Mouse (Mus musculus) erythroblast, embryonic 14.5 days (primary cell): ENCODE results near the gene Ulk3. TPM values are rescaled to one million over a fixed set of nuclear protein-coding genes. Genes with fewer than 3 reads are reported as not detected.

Experiments used
- H3K27me3 ChIP-seq: 2 replicates; pipeline ENCODE4 v1.6.1; 2012; ENCODE audit warnings: inconsistent platforms; ENCODE audit not compliant: control insufficient read depth
- H3K36me3 ChIP-seq: 2 replicates; pipeline ENCODE4 v1.6.1; 2012; ENCODE audit warnings: mild to moderate bottlenecking, inconsistent platforms; ENCODE audit not compliant: control insufficient read depth
- H3K4me1 ChIP-seq: 2 replicates; pipeline ENCODE4 v1.6.1; 2012; ENCODE audit warnings: inconsistent platforms; ENCODE audit not compliant: control insufficient read depth
- H3K4me3 ChIP-seq: replicated peaks from 2 replicates; pipeline ENCODE3; 2012; ENCODE audit warnings: moderate library complexity, mild to moderate bottlenecking, inconsistent platforms
- H3K9me3 ChIP-seq: 2 replicates; pipeline ENCODE4 v1.6.1; 2012; ENCODE audit warnings: low read length, inconsistent platforms, mixed read lengths; ENCODE audit not compliant: control insufficient read depth
- GATA1 ChIP-seq: IDR thresholded peaks from 2 replicates; pipeline ENCODE4 v1.6.1; 2012; ENCODE audit warnings: low read length, inconsistent platforms, mixed read lengths
- TAL1 ChIP-seq: IDR thresholded peaks from 3 replicates; pipeline ENCODE4 v1.6.1; 2012; ENCODE audit warnings: low read length, inconsistent platforms, mixed read lengths
- polyA plus RNA-seq: library from polyadenylated mRNA; stranded (reverse); fragments of >175 nt; gene quantifications from 2 replicates; pipeline ENCODE4 v1.2.3, GENCODE M21; 2012

Ulk3 gene
- polyA plus RNA-seq, 1 experiment, result 0.17 TPM

GRCm38 (mm10) chr9:57637272-57637671 lies 48.0 kb downstream of the Ulk3 start:
- Histone ChIP-seq H3K9me3 (no peaks in the 10 kb centered on the region), H3K4me1 (peaks cover 85% of the 10 kb centered on the region), H3K27me3 (no peaks in the 10 kb centered on the region), H3K4me3 (no peak overlapping the region), H3K36me3 (peaks cover 58% of the 10 kb centered on the region)
- no peak for TF ChIP-seq TAL1
- no peak for TF ChIP-seq GATA1

GRCm38 (mm10) chr9:57637741-57638322 lies 48.6 kb downstream of the Ulk3 start:
- TF ChIP-seq TAL1 (no peak), GATA1 (no peak)
- H3K27me3 ChIP-seq, result no peaks in the 10 kb centered on the region
- peaks cover 57% of the 10 kb centered on the region for H3K36me3 ChIP-seq
- no peaks in the 10 kb centered on the region for H3K9me3 ChIP-seq
- peaks cover 85% of the 10 kb centered on the region for H3K4me1 ChIP-seq
- H3K4me3 ChIP-seq, result no peak overlapping the region

- peak overlapping the region; percentile 27 for H3K4me3 ChIP-seq
- TF ChIP-seq TAL1 (no peak), GATA1 (no peak)
- peaks cover 48% of the 10 kb centered on the region for H3K36me3 ChIP-seq
- H3K27me3 ChIP-seq, result no peaks in the 10 kb centered on the region
- H3K4me1 ChIP-seq, result peaks cover 85% of the 10 kb centered on the region
- no peaks in the 10 kb centered on the region for H3K9me3 ChIP-seq
These were observed 49.6 kb downstream of the Ulk3 start for GRCm38 (mm10) chr9:57638651-57639459.

- TF ChIP-seq GATA1 (no peak), TAL1 (no peak)
- peaks cover 39% of the 10 kb centered on the region for H3K36me3 ChIP-seq
- peaks cover 86% of the 10 kb centered on the region for H3K4me1 ChIP-seq
- peak overlapping the region; percentile 59 for H3K4me3 ChIP-seq
- H3K9me3 ChIP-seq, result no peaks in the 10 kb centered on the region
- no peaks in the 10 kb centered on the region for H3K27me3 ChIP-seq
These were observed 50.5 kb downstream of the Ulk3 start for GRCm38 (mm10) chr9:57639661-57640328.

- Histone ChIP-seq H3K9me3 (no peaks in the 10 kb centered on the region), H3K4me1 (peaks cover 86% of the 10 kb centered on the region), H3K4me3 (peak overlapping the region; percentile 59), H3K36me3 (peaks cover 35% of the 10 kb centered on the region), H3K27me3 (no peaks in the 10 kb centered on the region)
- TF ChIP-seq GATA1 (no peak), TAL1 (no peak)
These were observed 51.1 kb downstream of the Ulk3 start for GRCm38 (mm10) chr9:57640384-57640783.

DNA sequence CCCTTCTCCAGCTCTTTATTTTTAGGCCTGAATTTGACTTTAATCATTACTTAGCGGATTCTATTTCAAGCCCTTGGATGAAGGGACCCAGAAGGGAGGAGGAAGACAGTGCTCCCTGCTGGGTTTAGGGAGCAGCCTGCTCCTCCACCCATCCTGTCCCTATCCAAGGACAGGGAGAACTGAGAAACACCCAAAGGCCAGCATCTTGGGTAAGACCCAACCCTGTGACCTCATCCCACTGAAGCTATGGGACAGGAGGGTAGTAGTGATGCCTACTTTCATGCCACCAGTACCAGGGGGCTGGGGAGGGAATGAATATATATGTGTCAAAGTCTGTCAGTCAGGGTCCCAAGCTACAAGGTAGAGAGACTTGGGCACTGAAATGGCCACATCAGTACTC lies 51.8 kb downstream of the Ulk3 start:
- TF ChIP-seq GATA1 (no peak), TAL1 (no peak)
- H3K4me3 ChIP-seq, result peak overlapping the region; percentile 59

GRCm38 (mm10) chr9:57641775-57642550 lies 52.7 kb downstream of the Ulk3 start:
- peaks cover 29% of the 10 kb centered on the region for H3K36me3 ChIP-seq
- H3K27me3 ChIP-seq, result peaks cover 2% of the 10 kb centered on the region
- no peaks in the 10 kb centered on the region for H3K9me3 ChIP-seq
- TF ChIP-seq GATA1 (no peak), TAL1 (no peak)
- no peak overlapping the region for H3K4me3 ChIP-seq
- H3K4me1 ChIP-seq, result peaks cover 91% of the 10 kb centered on the region

More for the DNA sequence above, 51.8 kb downstream of the Ulk3 start:
- peaks cover 32% of the 10 kb centered on the region for H3K36me3 ChIP-seq
- no peaks in the 10 kb centered on the region for H3K27me3 ChIP-seq
- H3K9me3 ChIP-seq, result no peaks in the 10 kb centered on the region
- H3K4me1 ChIP-seq, result peaks cover 92% of the 10 kb centered on the region

DNA sequence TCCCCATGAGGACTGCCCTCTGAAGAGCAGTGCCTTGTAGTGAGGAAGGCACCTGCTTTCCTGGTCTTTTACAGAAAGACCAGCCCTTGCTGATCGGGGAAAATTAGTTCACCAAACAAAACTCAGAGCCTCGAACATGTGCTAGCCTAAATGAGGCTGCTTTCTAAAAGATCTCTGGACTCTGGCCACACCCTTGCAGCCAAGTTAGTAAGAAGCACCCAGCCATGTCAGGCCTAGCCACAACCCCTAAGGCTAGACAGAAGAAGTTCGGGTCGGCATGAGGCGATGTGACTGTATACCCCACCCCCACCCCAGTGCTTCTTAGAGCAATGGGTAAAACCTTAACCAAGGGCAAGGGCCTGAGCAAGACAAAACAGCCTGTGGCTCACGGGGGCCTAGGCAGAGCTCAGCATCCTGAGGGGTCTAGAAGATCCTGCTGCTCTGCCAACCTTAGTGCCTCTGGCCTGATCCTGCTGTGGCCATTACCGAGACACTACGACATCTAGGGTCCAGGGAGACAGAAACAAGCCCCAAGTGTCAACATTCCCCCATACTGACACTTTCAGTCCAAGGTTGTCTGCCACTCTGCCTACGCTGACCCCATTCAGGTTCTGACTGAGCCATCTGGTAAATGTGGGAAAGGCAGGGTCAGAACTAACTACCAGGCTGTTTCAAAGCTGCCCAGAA lies 54.1 kb downstream of the Ulk3 start:
- H3K27me3 ChIP-seq, result peaks cover 4% of the 10 kb centered on the region
- peak overlapping the region; percentile 92 for H3K4me3 ChIP-seq
- TF ChIP-seq TAL1, result no peak
- no peak for TF ChIP-seq GATA1
- H3K4me1 ChIP-seq, result peaks cover 85% of the 10 kb centered on the region
- H3K36me3 ChIP-seq, result peaks cover 22% of the 10 kb centered on the region
- no peaks in the 10 kb centered on the region for H3K9me3 ChIP-seq
